Mouse (Mus musculus) spleen, postnatal 4 days (tissue): Measurements from ENCODE around the gene Tnnc1.

Experiments
- DNase-seq, 2 experiments: peaks; one replicate each; pipeline ENCODE4 v3.0.0; 2022; ENCODE audit warnings: low spot score in 2 of 2

The Tnnc1 gene

GRCm38 (mm10) chr14:31252091-31252490 is 44.0 kb downstream of the Tnnc1 start:
- no peak for DNase-seq

GRCm38 (mm10) chr14:31258476-31259050 is 50.5 kb downstream of the Tnnc1 start:
- no peak for DNase-seq

GRCm38 (mm10) chr14:31260374-31260773 is 52.3 kb downstream of the Tnnc1 start:
- no peak for DNase-seq

- no peak for DNase-seq
Measured at GRCm38 (mm10) chr14:31260932-31261331, 52.8 kb downstream of the Tnnc1 start.
